Mouse (Mus musculus) liver, embryonic 13.5 days (tissue): Measurements from ENCODE around the gene Polr3c. TPM values are rescaled to one million over a fixed set of nuclear protein-coding genes. Genes with fewer than 3 reads are reported as not detected.

Experiments
- ATAC-seq: fragments of 200-750 bp; cut with Nextera tagmentation; 2 replicates; pipeline ENCODE4 v1.8.0; 2017; ENCODE audit warnings: low read depth, mild to moderate bottlenecking, moderate number of reproducible peaks, moderate library complexity
- DNase-seq: peaks from one replicate; pipeline ENCODE4 v3.0.0; 2022
- H3K27ac ChIP-seq: fragments of 300-500 bp; sonication (generic); 2 replicates; pipeline ENCODE4 v1.5.1; 2015; ENCODE audit warnings: moderate library complexity, mild to moderate bottlenecking, inconsistent platforms
- H3K27me3 ChIP-seq: fragments of 300-500 bp; sonication (generic); 2 replicates; pipeline ENCODE4 v1.6.1; 2015; ENCODE audit warnings: mild to moderate bottlenecking, inconsistent platforms
- H3K36me3 ChIP-seq: fragments of 300-500 bp; sonication (generic); 2 replicates; pipeline ENCODE4 v1.6.1; 2015; ENCODE audit warnings: mild to moderate bottlenecking, inconsistent platforms
- H3K4me1 ChIP-seq: fragments of 300-500 bp; sonication (generic); replicated peaks from 2 replicates; pipeline ENCODE4 v1.6.1; 2015; ENCODE audit warnings: inconsistent platforms
- H3K4me2 ChIP-seq: fragments of 300-500 bp; sonication (generic); 2 replicates; pipeline ENCODE4 v1.6.1; 2015; ENCODE audit warnings: inconsistent platforms, mild to moderate bottlenecking, moderate library complexity
- H3K4me3 ChIP-seq: fragments of 300-500 bp; sonication (generic); replicated peaks from 2 replicates; pipeline ENCODE4 v1.5.1; 2015; ENCODE audit warnings: mild to moderate bottlenecking, inconsistent platforms
- H3K9ac ChIP-seq: fragments of 300-500 bp; sonication (generic); 2 replicates; pipeline ENCODE4 v1.6.1; 2015; ENCODE audit warnings: mild to moderate bottlenecking, inconsistent platforms
- H3K9me3 ChIP-seq: fragments of 300-500 bp; sonication (generic); replicated peaks from 2 replicates; pipeline ENCODE4 v1.6.1; 2016; ENCODE audit warnings: inconsistent platforms
- WGBS: fragments of 180-500 bp; shearing (Covaris S2); methylation state at CpG from one replicate; pipeline ENCODE4 v1.1.7; 2015; ENCODE audit not compliant: insufficient replicate concordance; 5-methylcytosine and 5-hydroxymethylcytosine counted together
- polyA plus RNA-seq: library from polyadenylated mRNA; unstranded; fragments of >200 nt; fragmentation: Nextera tagmentation; extraction: Ambion mirVana; gene quantifications from 2 replicates; pipeline ENCODE4 v1.2.1, GENCODE M21; 2015

The Polr3c gene
- polyA plus RNA-seq, 1 experiment from 2014 or later = 25.5 TPM

DNA sequence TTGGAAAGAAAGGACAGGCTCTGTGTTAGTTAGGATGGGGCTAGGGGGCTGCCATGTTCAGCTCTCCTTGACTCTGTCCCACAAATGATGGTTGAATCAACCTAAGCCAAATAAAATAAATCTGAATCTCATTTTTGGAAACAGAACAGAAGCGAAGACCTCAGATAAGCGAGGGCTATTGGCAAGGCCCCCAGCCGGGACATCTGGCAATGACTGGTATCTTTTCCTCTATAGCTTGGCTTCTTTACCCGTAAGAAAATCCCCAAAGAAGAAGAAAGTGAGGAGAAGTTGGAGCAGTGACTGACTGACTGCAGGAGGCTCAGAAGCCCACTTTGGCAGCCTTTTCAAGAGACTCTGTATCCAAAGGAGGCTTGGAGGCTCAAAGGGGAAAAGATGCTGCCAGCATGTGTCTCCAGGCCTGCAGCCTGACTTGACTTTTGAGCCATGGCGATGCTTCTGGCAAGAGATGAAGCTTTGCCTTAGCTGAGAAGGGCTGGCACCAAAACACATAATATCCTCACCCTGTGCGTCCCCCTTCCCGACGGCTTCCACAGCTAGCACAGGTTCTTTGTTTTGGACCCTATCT lies 64.6 kb downstream of the Polr3c start:
- Histone ChIP-seq H3K4me3 (no peak overlapping the region), H3K9ac (no peak overlapping the region), H3K4me1 (peaks cover 12% of the 10 kb centered on the region), H3K9me3 (no peaks in the 10 kb centered on the region), H3K36me3 (no peaks in the 10 kb centered on the region), H3K4me2 (peak overlapping the region; percentile 59; the same call in 1 of the 2 replicates), H3K27me3 (0 out of 2 replicates have a peak, but pooled peaks cover 7% of the 10 kb centered on the region), H3K27ac (no peak overlapping the region)
- DNase-seq = no peak
- no peak for ATAC-seq
- WGBS = 65% methylated on average over 8 of the region's 8 CpGs

Other genes starting within 250 kb of the Polr3c start
- 1.3 and 1.7 TPM in 2 replicates for gene Hfe2, start 202.5 kb downstream of the Polr3c start, polyA plus RNA-seq
- 29.7 and 29.9 TPM in 2 replicates for gene Txnip, start 169.7 kb downstream of the Polr3c start, polyA plus RNA-seq
- 0.29 TPM in 1 of 2 replicates, not detected in the other for gene Gm16253, start 150.6 kb downstream of the Polr3c start, polyA plus RNA-seq
- 13.0 and 13.5 TPM in 2 replicates for gene Polr3gl, start 133.4 kb downstream of the Polr3c start, polyA plus RNA-seq
- 0.12 and 0.14 TPM in 2 replicates for gene Ankrd34a, start 131.0 kb downstream of the Polr3c start, polyA plus RNA-seq
- gene Lix1l, start 126.5 kb downstream of the Polr3c start, polyA plus RNA-seq = 0.73 and 0.87 TPM in 2 replicates
- 78.8 and 87.7 TPM in 2 replicates for gene Rbm8a, start 97.7 kb downstream of the Polr3c start, polyA plus RNA-seq
- 19.8 and 22.2 TPM in 2 replicates for gene Pex11b, start 92.3 kb downstream of the Polr3c start, polyA plus RNA-seq
- 0.02 TPM in 1 of 2 replicates, not detected in the other for gene Gm42957, start 92.2 kb downstream of the Polr3c start, polyA plus RNA-seq
- 0.13 and 0.24 TPM in 2 replicates for gene Itga10, start 82.0 kb downstream of the Polr3c start, polyA plus RNA-seq
- gene Ankrd35, start 57.5 kb downstream of the Polr3c start, polyA plus RNA-seq = 0.38 and 0.59 TPM in 2 replicates
- 6.1 and 8.5 TPM in 2 replicates for gene Pias3, start 31.2 kb downstream of the Polr3c start, polyA plus RNA-seq
- 0.94 and 1.0 TPM in 2 replicates for gene Nudt17, start 19.1 kb downstream of the Polr3c start, polyA plus RNA-seq
- 29.7 and 36.5 TPM in 2 replicates for gene Rnf115, start within 50 bp of the Polr3c start, polyA plus RNA-seq
- gene Pdzk1, start 101.7 kb upstream of the Polr3c start, polyA plus RNA-seq = 8.2 and 9.4 TPM in 2 replicates
- gene Cd160, start 101.7 kb upstream of the Polr3c start, polyA plus RNA-seq = 0.14 and 0.16 TPM in 2 replicates
- gene Gja5, start 177.1 kb upstream of the Polr3c start, polyA plus RNA-seq = 2.4 and 2.5 TPM in 2 replicates
- 31.0 and 31.7 TPM in 2 replicates for gene Gpr89, start 177.7 kb upstream of the Polr3c start, polyA plus RNA-seq
- gene Gja8, start 198.4 kb upstream of the Polr3c start, polyA plus RNA-seq = not detected in 2 replicates